Mouse (Mus musculus): ENCODE data around the gene Hist1h2ai. TPM values are rescaled to one million over a fixed set of nuclear protein-coding genes. Genes with fewer than 3 reads are reported as not detected.
"Not testable (repeated sequence)": the region's sequence is repeated elsewhere in the genome, so short reads cannot be mapped to it uniquely, and the experiment has no call there.

Hist1h2ai gene
- polyA plus RNA-seq, 1 experiment from 2014 or later, result not detected

GRCm38 (mm10) chr13:21753051-21753523 is 36.9 kb downstream of the Hist1h2ai start:
- Histone ChIP-seq H3K27ac (ENCODE audit: low read length) (peak overlapping the region; percentile 81), H3K4me2 (replicated peaks; ENCODE audit: low read depth, low read length) (peak overlapping the region; percentile 66), H3K4me3 (ENCODE audit: low read depth, low read length) (peak overlapping the region; percentile 52), H3K9me3 (ENCODE audit: low read length) (no peaks in the 10 kb centered on the region), H3K27me3 (replicated peaks; ENCODE audit: insufficient read depth, low read length) (no peaks in the 10 kb centered on the region), H3K36me3 (ENCODE audit: insufficient read depth, low read length) (no peaks in the 10 kb centered on the region), H3K4me1 (ENCODE audit: insufficient read depth, low read depth, low read length) (peaks cover 7% of the 10 kb centered on the region), H3K9ac (replicated peaks; ENCODE audit: low read depth) (peak overlapping the region; percentile 26)
- DNase-seq (ENCODE audit: low spot score), result no peak
- no peak for TF ChIP-seq CTCF (IDR thresholded peaks at IDR 0.05)
- no peak for TF ChIP-seq EP300 (IDR thresholded peaks at IDR 0.05)
- ATAC-seq, result no peak
- WGBS, result 1% methylated on average over 9 of the region's 10 CpGs

GRCm38 (mm10) chr13:21753524-21754285 is 37.5 kb downstream of the Hist1h2ai start, which contains the start of the genes Hist1h2ak and Hist1h2bn:
Gene Hist1h2ak, minus strand, starts transcription at chr13:21753827.
Gene Hist1h2bn, plus strand, starts transcription at chr13:21754123.
- peak; percentile 94 for ATAC-seq
- H3K36me3 ChIP-seq (ENCODE audit: insufficient read depth, low read length); H3K27me3 ChIP-seq (replicated peaks; ENCODE audit: insufficient read depth, low read length); H3K9me3 ChIP-seq (ENCODE audit: low read length); H3K4me1 ChIP-seq (ENCODE audit: insufficient read depth, low read depth, low read length): not testable (repeated sequence)
- peak; percentile 98 for DNase-seq (ENCODE audit: low spot score)
- TF ChIP-seq EP300 (IDR thresholded peaks at IDR 0.05), result 0 out of 2 replicates have a peak, but pooled peaks have one; percentile 33
- TF ChIP-seq CTCF (IDR thresholded peaks at IDR 0.05), result peak; percentile 51
- Histone ChIP-seq H3K27ac (ENCODE audit: low read length) (peak within 1 kb of the TSS; percentile 81), H3K4me2 (replicated peaks; ENCODE audit: low read depth, low read length) (peak within 1 kb of the TSS; percentile 66), H3K9ac (replicated peaks; ENCODE audit: low read depth) (peak within 1 kb of the TSS; percentile 26), H3K4me3 (ENCODE audit: low read depth, low read length) (peak within 1 kb of the TSS; percentile 52)
- WGBS, result under 1% methylated on average over 28 of the region's 50 CpGs

GRCm38 (mm10) chr13:21754294-21755001 is 38.2 kb downstream of the Hist1h2ai start:
- H3K4me1 ChIP-seq (ENCODE audit: insufficient read depth, low read depth, low read length); H3K27me3 ChIP-seq (replicated peaks; ENCODE audit: insufficient read depth, low read length); H3K9me3 ChIP-seq (ENCODE audit: low read length); H3K36me3 ChIP-seq (ENCODE audit: insufficient read depth, low read length): not testable (repeated sequence)
- DNase-seq (ENCODE audit: low spot score), result peak; percentile 58
- ATAC-seq, result peak; percentile 15; the same call in 1 of the 2 replicates
- WGBS, result under 1% methylated on average over 9 of the region's 26 CpGs
- 0 out of 2 replicates have a peak overlapping the region, but pooled peaks have one; percentile 9 for H3K9ac ChIP-seq (replicated peaks; ENCODE audit: low read depth)
- peak overlapping the region; percentile 52 for H3K4me3 ChIP-seq (ENCODE audit: low read depth, low read length)
- H3K27ac ChIP-seq (ENCODE audit: low read length), result peak overlapping the region; percentile 75; the same call in 1 of the 2 replicates
- peak overlapping the region; percentile 66 for H3K4me2 ChIP-seq (replicated peaks; ENCODE audit: low read depth, low read length)

- Histone ChIP-seq H3K4me2 (replicated peaks; ENCODE audit: low read depth, low read length) (no peak overlapping the region), H3K36me3 (ENCODE audit: insufficient read depth, low read length) (no peaks in the 10 kb centered on the region), H3K4me1 (ENCODE audit: insufficient read depth, low read depth, low read length) (no peaks in the 10 kb centered on the region; the same call in 1 of the 2 replicates), H3K9me3 (ENCODE audit: low read length) (no peaks in the 10 kb centered on the region), H3K4me3 (ENCODE audit: low read depth, low read length) (no peak overlapping the region), H3K27ac (ENCODE audit: low read length) (no peak overlapping the region), H3K27me3 (replicated peaks; ENCODE audit: insufficient read depth, low read length) (no peaks in the 10 kb centered on the region), H3K9ac (replicated peaks; ENCODE audit: low read depth) (no peak overlapping the region)
- no peak for TF ChIP-seq EP300 (IDR thresholded peaks at IDR 0.05)
- no peak for TF ChIP-seq CTCF (IDR thresholded peaks at IDR 0.05)
- 42% methylated on average over 1 of the region's 1 CpGs for WGBS
- DNase-seq (ENCODE audit: low spot score) (no peak), ATAC-seq (no peak)
Measured at GRCm38 (mm10) chr13:21755707-21756106, 39.5 kb downstream of the Hist1h2ai start.

Small RNA genes within 50 kb of the gene (microRNA-seq; reads per million reads assigned to microRNA genes)
- gene Gm44357, result not detected
- not detected for gene Gm44367
- not detected for gene Gm44454

Other genes starting within 250 kb of the Hist1h2ai start
- gene Nkapl, start 247.9 kb upstream of the Hist1h2ai start, polyA plus RNA-seq (2015; fragmentation: Nextera tagmentation; extraction: Ambion mirVana), result 9.1 and 10.5 TPM in 2 replicates
- 5.1 and 5.2 TPM in 2 replicates for gene Zkscan4, start 237.5 kb upstream of the Hist1h2ai start, polyA plus RNA-seq (2015; fragmentation: Nextera tagmentation; extraction: Ambion mirVana)
- gene Gm10065, start 237.0 kb upstream of the Hist1h2ai start, polyA plus RNA-seq (2015; fragmentation: Nextera tagmentation; extraction: Ambion mirVana), result not detected in 2 replicates
- gene AK157302, start 221.2 kb upstream of the Hist1h2ai start, polyA plus RNA-seq (2015; fragmentation: Nextera tagmentation; extraction: Ambion mirVana), result 0.31 and 0.39 TPM in 2 replicates
- gene Gm11273, start 215.0 kb upstream of the Hist1h2ai start, polyA plus RNA-seq (2015; fragmentation: Nextera tagmentation; extraction: Ambion mirVana), result 3.3 and 5.8 TPM in 2 replicates
- 3.1 and 3.4 TPM in 2 replicates for gene Zkscan8, start 185.3 kb upstream of the Hist1h2ai start, polyA plus RNA-seq (2015; fragmentation: Nextera tagmentation; extraction: Ambion mirVana)
- gene Olfr1366, start 173.6 kb upstream of the Hist1h2ai start, polyA plus RNA-seq (2015; fragmentation: Nextera tagmentation; extraction: Ambion mirVana), result 0.06 TPM in 1 of 2 replicates, not detected in the other
- 0.05 TPM in 1 of 2 replicates, not detected in the other for gene Olfr1535, start 156.5 kb upstream of the Hist1h2ai start, polyA plus RNA-seq (2015; fragmentation: Nextera tagmentation; extraction: Ambion mirVana)
- not detected in 2 replicates for gene Olfr1364, start 134.7 kb upstream of the Hist1h2ai start, polyA plus RNA-seq (2015; fragmentation: Nextera tagmentation; extraction: Ambion mirVana)
- not detected in 2 replicates for gene Olfr1362, start 102.4 kb upstream of the Hist1h2ai start, polyA plus RNA-seq (2015; fragmentation: Nextera tagmentation; extraction: Ambion mirVana)
- not detected in 2 replicates for gene Olfr11, start 73.9 kb upstream of the Hist1h2ai start, polyA plus RNA-seq (2015; fragmentation: Nextera tagmentation; extraction: Ambion mirVana)
- not detected in 2 replicates for gene Olfr1361, start 53.0 kb upstream of the Hist1h2ai start, polyA plus RNA-seq (2015; fragmentation: Nextera tagmentation; extraction: Ambion mirVana)
- gene Olfr1360, start 39.0 kb upstream of the Hist1h2ai start, polyA plus RNA-seq (2015; fragmentation: Nextera tagmentation; extraction: Ambion mirVana), result not detected in 2 replicates
- not detected in 2 replicates for gene Olfr1359, start 18.3 kb upstream of the Hist1h2ai start, polyA plus RNA-seq (2015; fragmentation: Nextera tagmentation; extraction: Ambion mirVana)
- gene Hist1h2bl, start 279 bp upstream of the Hist1h2ai start, polyA plus RNA-seq (2015; fragmentation: Nextera tagmentation; extraction: Ambion mirVana), result not detected in 2 replicates
- gene Hist1h3h, start 1.2 kb downstream of the Hist1h2ai start, polyA plus RNA-seq (2015; fragmentation: Nextera tagmentation; extraction: Ambion mirVana), result 2.0 TPM in 1 of 2 replicates, not detected in the other
- 0.66 and 0.67 TPM in 2 replicates for gene Hist1h2bm, start 5.6 kb downstream of the Hist1h2ai start, polyA plus RNA-seq (2015; fragmentation: Nextera tagmentation; extraction: Ambion mirVana)
- gene Hist1h4j, start 18.6 kb downstream of the Hist1h2ai start, polyA plus RNA-seq (2015; fragmentation: Nextera tagmentation; extraction: Ambion mirVana), result not detected in 2 replicates
- 0.84 and 0.89 TPM in 2 replicates for gene Hist1h4k, start 34.1 kb downstream of the Hist1h2ai start, polyA plus RNA-seq (2015; fragmentation: Nextera tagmentation; extraction: Ambion mirVana)
- 7.5 and 9.4 TPM in 2 replicates for gene Hist1h2ak, start 37.4 kb downstream of the Hist1h2ai start, polyA plus RNA-seq (2015; fragmentation: Nextera tagmentation; extraction: Ambion mirVana)
- 1.1 and 1.3 TPM in 2 replicates for gene Hist1h2bn, start 37.7 kb downstream of the Hist1h2ai start, polyA plus RNA-seq (2015; fragmentation: Nextera tagmentation; extraction: Ambion mirVana)
- 1.4 and 2.4 TPM in 2 replicates for gene Hist1h1b, start 64.2 kb downstream of the Hist1h2ai start, polyA plus RNA-seq (2015; fragmentation: Nextera tagmentation; extraction: Ambion mirVana)
- gene Hist1h3i, start 66.9 kb downstream of the Hist1h2ai start, polyA plus RNA-seq (2015; fragmentation: Nextera tagmentation; extraction: Ambion mirVana), result 14.5 and 16.9 TPM in 2 replicates
- 1.3 TPM in 1 of 2 replicates, not detected in the other for gene Hist1h2an, start 70.8 kb downstream of the Hist1h2ai start, polyA plus RNA-seq (2015; fragmentation: Nextera tagmentation; extraction: Ambion mirVana)
- gene Hist1h2bp, start 71.0 kb downstream of the Hist1h2ai start, polyA plus RNA-seq (2015; fragmentation: Nextera tagmentation; extraction: Ambion mirVana), result 0.61 and 0.95 TPM in 2 replicates
- 3.0 and 4.5 TPM in 2 replicates for gene Hist1h2bq, start 93.8 kb downstream of the Hist1h2ai start, polyA plus RNA-seq (2015; fragmentation: Nextera tagmentation; extraction: Ambion mirVana)
- gene Hist1h2ao, start 94.0 kb downstream of the Hist1h2ai start, polyA plus RNA-seq (2015; fragmentation: Nextera tagmentation; extraction: Ambion mirVana), result not detected in 2 replicates
- 0.90 TPM in 1 of 2 replicates, not detected in the other for gene Hist1h4m, start 95.3 kb downstream of the Hist1h2ai start, polyA plus RNA-seq (2015; fragmentation: Nextera tagmentation; extraction: Ambion mirVana)
- 4.6 and 6.0 TPM in 2 replicates for gene Hist1h4n, start 115.8 kb downstream of the Hist1h2ai start, polyA plus RNA-seq (2015; fragmentation: Nextera tagmentation; extraction: Ambion mirVana)
- 382 and 386 TPM in 2 replicates for gene Hist1h2ap, start 117.1 kb downstream of the Hist1h2ai start, polyA plus RNA-seq (2015; fragmentation: Nextera tagmentation; extraction: Ambion mirVana)
- 3.0 and 3.8 TPM in 2 replicates for gene Hist1h2br, start 117.3 kb downstream of the Hist1h2ai start, polyA plus RNA-seq (2015; fragmentation: Nextera tagmentation; extraction: Ambion mirVana)
- gene Zfp184, start 228.7 kb downstream of the Hist1h2ai start, polyA plus RNA-seq (2015; fragmentation: Nextera tagmentation; extraction: Ambion mirVana), result 2.5 and 3.4 TPM in 2 replicates

Measured in lung, postnatal 0 days (tissue).